Mouse (Mus musculus): Measurements from ENCODE around the gene Rbfox3. TPM values are rescaled to one million over a fixed set of nuclear protein-coding genes. Genes with fewer than 3 reads are reported as not detected.
"Not testable (repeated sequence)": the region's sequence is repeated elsewhere in the genome, so short reads cannot be mapped to it uniquely, and the experiment has no call there.

The Rbfox3 gene
- total RNA-seq, 2 experiments from 2014 or later: 3.4 to 4.3 TPM

DNA sequence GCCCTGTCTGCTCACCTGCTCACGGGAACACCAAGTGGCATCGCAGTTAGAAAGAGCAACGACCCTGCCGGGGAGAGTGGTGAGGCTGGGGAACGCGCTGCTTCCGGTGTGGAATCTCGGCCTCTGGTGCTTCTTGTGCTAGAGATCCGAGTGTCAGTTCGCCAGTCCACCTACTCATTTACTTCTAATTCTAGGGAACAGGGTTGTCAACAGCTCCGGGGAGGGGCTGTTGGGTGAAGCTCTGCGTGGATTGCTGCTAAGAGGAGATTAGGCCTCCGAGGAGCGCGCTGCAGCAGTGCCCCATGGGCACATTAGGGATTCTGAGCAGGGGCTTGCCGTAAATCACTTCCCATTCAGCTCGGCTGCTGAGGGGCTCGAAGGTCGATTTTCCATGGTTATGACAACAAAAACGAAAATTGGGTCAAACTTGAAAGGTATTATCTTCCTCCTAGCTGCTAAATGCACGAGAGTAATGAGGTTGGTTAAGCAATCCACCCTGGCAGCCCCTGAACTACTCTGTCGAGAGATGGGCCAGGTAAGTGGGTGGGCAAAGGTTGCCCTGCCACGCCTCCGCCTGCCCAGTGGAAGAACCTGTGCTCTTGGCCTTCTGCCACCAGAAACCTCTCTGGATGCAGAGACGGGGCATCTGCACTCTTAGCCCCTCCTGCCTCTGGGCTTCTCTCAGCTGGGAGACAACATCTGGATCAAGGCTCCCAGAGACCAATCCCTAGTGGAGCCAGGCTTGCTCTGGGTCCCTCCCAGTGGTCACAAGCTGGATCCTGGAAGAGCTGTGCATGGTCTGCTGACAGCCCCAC, 85.9 kb downstream of the Rbfox3 start:
- no peak for DNase-seq

DNA sequence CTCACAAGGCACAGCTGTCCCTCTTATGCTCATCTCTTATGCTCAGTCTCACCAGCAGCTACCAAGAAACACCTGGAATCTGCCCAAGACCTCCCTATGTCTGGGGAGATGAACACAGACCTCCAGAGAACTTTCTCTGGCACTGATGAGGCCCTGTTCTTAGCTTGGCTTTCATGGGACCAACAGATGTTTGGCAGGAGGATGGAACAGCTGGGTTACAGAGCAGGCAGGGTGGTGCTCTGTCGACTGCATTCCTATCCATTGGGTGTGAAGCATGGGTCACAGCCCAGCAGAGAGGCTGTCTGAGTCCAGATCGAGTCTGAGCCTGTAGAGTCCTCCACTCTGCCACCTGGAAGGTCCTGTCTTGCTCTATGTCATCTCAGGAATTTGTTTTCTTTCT, 90.0 kb downstream of the Rbfox3 start:
- no peak for DNase-seq

DNA sequence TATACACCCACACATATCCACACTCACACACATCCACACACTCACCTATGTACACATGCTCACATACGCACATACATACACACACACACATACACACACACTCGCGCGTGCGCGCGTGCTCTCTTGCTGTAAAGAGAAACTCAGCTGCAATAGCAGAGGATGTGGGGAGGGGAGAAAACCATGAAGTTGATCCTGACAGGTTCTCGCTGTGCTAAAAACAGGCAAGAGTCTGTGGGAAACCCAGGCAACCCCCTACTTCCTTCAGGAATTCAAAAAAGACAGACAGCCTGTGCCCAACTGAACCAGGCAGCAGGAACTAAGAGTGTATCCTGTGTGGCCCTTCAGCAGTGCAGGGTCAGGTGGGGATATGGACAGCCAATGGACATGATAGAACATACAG, 92.9 kb downstream of the Rbfox3 start:
- no peak for DNase-seq

DNA sequence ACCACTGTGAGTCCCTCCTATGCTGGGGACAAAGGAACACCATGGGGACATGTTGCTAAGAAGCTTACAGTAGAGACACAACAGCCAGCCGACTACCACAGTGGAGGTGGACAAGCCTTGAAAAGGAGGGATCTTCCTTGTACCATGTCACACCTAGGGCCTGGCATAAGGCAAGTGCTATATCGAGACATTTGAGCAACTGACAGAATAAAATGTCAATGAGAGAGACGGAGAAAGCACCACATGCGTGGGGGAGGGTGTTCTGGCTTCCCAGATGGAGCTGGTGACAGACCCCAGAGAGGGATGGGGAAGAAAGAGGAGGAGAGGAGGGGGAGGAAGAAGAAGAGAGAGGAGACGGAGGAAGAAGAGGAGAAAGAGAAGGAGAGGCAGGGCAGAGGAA, 96.3 kb downstream of the Rbfox3 start:
- no peak for DNase-seq

DNA sequence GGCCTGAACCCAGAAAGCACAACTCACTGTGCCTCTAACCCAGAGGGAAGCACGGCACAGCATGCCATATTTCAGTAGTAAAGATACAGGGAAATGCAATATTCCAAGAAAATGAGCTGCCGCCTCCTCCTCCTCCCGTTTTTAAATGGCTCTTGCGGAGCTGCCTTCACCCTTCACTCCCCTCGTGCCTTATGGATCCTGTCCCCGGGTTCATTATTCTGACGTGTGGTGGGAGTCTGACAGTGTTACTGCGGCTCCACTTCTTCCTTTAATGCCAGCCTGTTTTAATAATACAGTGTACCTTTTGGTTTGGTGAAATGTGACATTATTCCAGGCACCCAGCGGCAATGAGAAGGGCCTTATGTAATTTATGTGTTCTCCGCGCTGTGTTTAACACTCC, 97.5 kb downstream of the Rbfox3 start:
- no peak for DNase-seq

DNA sequence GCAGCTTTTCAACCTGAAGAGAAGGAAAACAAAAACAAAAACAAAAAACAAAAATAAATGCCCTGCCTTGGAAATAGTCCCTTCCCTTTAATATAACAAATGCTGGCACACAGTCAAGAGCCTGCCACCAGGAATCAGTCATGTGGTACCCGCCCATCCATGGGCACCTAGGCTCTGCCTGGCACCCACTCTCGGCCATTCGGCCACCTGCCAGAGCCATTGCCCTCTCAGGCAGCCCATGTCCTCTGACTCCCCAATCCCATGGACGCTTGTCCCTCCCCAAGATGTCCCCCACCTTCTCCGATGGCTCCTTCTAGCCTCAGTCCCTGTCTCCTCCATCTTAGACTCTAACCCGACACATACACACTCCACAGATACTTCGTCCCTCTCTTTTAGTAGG, 100.0 kb downstream of the Rbfox3 start:
- no peak for DNase-seq

DNA sequence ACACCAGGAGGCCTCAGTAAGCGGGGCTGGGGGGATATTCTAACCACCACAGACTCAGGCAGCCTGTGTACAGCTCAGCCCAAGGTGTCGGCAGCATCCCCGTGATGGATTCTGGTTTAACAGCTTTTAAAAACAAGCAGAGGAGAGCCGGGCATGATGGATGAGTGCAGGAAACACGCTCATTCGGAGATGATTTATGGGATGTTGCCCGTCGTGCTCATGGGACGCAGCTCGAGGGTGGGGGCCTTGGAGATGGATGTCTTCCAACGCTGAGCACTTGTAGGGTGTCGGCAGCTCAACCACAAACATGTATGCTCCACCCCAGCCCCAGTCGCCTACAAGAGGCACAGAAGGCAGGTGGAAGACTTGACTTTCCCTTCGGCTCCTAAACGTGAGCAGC, 103.9 kb downstream of the Rbfox3 start:
- no peak for DNase-seq

DNA sequence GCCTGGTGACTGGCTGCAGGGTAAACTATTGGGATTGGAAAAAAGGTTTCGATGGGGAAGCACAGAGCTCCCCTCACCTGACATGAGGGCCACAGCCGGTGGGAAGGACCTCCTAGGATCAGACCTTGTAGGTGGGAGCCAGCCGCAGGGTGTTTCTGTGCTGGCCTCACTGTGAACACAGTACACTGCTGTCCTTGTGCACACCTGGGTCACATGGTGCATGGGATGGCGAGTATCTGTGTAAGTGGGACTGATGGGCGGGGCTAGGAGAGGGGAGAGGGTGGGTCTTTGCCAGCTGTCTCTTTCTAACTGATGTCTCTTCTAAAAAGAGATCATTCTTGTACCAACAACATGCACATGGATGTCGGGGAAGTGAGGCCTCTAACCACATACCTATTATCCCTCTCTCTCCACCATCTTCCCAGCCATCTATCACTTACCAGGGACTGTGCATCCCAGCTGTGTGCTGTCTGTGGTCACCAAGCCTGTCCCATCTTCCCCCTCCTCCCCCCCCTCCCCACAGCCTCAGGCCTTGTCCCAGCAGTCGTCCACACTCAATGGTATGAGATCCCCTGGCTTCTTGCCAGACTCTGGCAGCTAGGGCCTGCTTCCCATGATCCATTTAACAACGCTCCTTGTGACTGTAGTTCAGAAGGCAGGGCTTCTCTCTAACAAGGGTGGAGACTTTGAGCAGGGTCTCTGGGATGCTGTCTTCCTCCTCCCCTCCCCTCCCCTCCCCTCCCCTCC, 116.4 kb downstream of the Rbfox3 start:
- peak; percentile 16 for DNase-seq

DNA sequence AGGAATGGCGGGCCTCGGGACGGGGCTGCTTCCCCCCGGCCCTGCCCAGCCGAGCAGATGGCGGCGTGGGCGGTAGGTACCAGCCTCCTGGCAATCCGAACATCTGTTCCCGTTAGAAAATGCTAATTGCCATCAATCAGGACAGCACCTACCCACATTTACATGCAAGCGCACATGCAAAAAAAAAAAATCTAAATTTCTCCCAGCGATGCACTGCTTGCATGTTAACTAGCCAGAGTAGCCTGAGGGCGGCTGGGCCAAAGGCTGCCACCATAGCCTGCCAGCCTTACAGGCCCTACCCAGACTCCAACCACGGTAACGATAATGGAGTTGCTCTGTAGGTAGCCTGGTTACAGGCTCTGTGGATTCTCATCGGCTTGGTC, 117.8 kb downstream of the Rbfox3 start:
- no peak for DNase-seq

DNA sequence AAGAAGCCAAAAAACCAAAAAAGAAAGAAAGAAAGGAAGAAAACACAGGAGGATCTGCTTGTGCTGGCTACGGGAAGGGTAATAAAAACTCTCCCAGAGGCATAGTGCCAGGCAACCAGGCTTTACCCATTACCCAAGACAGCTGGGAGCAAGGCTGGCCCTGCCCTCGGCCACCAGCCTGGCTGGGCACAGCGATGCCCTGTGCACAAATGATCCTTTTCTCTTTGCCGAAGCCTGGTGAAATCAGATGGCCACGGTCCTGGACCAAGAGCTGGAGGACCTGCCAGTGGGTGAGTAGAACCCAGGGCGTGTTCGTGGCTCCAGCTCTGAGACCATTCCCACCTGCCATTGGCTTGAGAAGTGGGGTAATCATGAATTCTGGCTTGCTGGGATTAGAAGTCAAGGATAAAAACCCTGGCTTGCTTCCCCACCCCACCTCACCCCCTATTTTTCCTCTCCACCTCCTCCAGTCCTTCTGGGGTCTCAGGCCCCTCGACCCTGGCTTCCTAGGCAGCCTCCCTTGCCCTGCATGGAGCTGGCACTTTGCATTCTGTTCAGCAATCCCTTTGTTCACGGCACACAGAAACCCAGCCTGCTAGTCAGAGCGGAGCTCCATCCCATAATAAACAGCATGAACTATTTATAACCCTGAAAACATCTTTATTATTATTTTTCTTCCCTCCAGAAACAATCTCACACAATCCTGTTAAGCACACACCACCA, 118.3 kb downstream of the Rbfox3 start:
- DNase-seq: no peak

DNA sequence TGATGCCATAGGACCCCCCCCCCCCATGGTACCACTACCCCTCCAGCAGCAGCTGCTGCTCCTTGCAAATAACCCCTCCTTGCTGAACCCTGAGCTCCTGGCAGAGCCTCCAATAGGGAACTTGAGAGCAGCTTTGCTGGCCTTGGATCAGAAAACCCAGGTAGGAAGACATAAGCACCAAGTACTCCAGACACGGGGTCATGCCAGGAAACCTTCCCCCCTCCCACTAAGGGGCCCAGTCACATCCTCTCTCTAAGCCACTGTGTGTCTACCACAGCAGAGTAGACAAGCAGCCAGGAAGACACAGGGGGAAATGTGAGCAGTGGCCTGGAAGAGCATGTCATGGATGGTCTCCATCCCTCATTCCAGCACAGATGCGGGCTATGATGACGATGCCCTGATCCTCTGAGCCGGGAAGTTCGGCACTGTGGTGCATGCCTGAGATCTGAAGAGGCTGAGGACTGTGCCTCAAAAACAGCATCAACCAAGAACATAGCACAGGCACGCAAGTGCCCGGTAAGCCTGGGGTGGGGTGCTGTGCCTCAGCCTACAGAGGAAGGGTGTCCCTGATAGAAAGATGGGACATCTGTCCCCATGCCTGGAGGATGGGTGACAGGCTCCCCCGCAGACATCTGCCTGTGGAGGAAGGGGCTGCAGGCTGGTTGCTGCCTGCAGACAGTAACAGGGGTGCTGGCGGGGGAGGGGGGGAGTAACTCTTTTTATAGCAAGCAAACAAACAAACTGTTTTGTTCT, 119.1 kb downstream of the Rbfox3 start:
- DNase-seq: no peak

DNA sequence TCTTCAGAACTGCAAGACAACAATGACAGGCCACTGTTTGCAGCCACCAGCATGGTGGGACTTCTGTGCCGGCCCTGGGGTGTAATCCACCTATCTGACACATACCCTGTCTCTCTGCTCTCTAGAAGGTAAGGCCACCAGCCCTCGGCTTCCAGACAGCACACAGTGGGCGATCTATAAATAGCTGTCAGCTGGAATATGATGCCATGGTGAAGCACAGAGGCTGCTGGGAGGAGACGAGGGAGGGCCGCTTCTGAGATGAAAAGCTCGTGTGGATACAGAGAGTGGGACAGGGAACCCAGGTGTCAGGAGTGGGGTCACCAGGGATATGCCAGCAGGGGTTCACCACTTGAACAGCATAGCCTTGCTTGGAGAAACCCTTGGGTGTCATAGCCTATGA, 120.0 kb downstream of the Rbfox3 start:
- DNase-seq: no peak

DNA sequence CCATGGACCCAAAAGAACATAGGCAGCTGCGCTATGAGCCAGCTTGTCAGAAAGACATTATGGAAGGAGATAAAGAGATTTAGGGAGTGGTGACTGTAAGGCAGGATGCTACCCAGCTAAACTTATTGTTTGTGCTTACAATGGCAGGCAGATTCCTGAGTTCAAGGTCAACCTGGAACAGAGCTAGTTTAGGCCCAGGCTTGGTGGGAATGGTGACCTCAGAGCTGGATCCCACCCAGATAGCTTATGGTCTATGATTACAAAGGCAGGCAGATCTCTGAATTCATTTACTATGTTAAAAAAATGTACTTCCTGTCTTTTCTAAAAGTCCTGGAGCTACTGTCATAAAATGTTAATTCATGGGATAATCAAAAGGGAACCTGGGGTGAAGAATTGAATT, 123.3 kb downstream of the Rbfox3 start:
- DNase-seq: no peak

DNA sequence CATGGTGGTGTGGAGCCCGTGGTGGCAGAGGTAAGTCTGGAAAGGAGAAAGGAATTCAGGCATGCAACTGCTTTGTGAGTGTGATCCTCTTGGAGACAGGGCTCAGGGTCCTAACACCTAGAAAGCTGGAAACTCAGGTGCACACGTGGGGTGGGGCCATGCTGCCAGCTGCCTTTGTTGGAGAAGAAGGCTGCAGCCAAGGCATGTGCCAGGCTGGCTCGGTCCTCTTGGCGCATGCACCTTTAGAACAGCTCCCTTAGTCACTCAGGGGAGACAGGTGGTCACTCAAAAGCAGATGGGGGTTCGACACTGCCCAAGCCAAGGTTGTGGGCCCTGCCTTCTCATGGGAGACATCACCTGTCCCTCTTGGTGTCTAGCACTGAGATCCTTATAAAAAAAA, 128.7 kb downstream of the Rbfox3 start:
- no peak for DNase-seq

DNA sequence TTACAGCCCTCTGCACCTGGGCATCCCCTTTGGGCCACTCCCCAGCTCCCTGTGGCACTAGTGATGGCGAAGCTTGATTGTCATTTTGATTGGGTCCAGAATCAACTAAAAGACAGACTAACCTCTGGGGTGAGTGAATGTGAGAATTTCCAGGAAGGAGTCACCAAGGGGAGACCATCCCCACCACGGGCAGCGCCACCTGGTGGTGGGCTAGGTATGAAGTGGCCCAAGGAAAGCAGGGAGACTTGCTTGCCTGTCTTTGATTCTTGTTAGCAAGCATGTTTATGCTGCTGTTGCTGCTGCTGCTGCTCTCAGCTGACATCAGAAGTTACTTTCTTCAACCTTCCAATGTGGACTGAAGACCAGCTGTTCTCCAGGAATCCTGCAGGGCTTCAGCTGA, 135.6 kb downstream of the Rbfox3 start:
- DNase-seq: peak; percentile 44

DNA sequence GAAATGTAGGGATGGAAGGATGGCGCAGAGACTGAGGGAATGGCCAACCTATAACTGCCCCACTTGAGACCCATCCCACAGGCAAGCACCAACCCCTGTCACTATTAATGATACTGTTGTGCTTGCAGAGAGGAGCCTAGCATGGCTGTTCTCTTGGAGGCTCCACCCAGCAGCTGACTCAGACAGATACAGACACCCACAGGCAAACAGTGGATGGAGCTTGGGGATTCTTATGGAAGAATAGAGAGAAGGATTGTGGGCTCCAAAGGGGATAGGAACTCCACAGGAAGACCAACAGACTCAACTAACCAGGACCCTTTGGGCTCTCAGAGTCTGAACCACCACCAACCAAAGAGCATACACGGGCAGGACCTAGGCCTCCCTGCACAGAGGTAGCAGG, 136.6 kb downstream of the Rbfox3 start:
- not testable (repeated sequence) for DNase-seq

DNA sequence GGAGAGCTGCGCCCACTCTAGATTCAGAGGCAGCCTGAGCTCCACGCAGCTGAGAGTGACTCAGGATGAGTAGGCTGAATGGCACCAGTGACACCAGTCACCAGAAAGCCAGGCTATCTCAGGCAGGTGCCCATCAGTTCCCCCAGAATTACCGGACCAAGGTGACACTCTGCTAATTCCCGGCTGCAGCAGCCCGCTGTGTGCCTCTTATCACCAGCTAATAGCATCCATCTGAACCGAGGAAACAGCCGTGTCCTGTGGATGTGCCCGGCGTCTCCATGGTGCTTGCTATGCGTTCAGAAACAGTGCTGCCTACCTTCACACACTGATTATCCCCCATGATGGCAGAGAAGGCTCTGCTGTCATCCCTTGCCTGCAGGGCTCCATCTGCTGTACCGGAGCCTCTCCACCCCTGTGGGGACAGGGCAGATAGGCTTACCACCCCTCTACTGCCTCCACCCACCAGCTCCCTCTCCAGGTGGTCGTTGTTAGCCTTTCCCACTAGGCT, 138.3 kb downstream of the Rbfox3 start:
- DNase-seq: no peak

DNA sequence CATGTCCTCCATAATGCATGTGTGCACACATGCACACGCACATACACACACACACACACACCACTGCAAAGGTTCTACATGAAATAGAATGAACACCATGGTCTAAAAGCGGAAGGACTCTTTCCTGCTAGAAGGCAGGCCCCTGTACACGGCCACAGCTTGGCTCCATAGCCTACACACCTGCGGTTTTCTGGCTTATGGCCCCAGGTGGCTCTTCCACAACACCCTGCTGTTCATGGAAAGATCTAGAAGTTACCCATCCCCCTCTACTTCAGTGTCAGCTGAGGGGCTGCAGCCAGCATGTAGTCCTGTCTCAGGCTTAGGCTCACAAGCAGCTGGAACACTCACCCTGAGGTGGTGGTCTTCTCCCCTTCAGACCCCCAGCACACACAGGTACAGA, 140.0 kb downstream of the Rbfox3 start:
- DNase-seq: no peak

DNA sequence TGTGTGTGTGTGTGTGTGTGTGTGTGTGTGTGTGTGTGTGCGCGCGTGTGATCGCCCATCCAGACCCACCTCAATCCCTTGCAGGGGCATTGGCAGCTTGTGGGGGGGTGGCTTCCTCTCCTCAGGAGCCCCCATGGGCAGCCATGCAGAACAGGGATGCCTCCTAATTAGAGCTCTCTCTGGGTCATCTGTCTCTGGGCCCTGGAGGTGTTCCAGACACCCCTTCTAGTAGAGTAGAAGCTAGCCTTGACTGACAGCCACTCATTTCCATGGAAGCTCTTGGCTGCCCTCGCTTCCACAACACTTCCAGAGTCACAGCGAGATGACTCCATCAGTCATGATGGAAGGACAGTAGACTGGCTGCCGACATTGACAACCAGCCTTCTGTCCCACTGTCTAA, 140.6 kb downstream of the Rbfox3 start:
- no peak for DNase-seq

DNA sequence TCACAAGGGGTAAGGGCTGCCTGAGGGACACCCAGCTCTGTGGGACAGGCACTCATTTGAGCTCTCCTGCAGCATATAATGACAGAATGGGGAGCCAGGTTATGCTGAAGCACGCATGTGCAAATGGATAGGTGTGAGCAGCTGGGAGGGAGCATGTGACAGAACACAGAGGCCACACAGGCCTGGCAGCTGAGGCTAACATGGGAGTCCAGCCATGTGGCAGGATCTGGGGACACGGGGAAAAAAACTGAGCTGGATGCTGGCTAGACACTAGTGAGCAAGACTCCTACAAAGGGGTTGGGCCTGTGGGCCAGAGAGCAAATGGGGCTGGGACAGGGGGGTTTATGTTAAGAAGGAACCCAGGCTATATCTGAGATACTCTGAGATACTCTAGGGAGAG, 141.9 kb downstream of the Rbfox3 start:
- DNase-seq: no peak

DNA sequence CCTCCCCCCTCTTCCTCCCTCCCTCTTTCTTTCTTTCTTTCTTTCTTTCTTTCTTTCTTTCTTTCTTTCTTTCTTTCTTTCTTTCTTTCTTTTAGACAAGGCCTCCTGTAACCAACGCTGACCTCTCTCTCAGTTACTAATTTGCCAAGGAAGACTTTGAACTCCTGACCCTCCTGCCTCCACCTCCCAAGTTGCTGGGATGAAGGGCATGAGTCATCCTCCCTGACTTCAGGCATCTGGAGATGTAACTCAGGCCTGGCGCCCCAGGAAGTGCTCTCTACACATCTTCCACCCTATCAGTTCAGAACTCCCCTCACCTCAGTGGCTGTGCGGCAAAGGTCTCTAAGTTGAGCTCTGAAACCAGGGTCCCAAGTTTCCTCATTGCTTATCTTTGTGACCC, 143.0 kb downstream of the Rbfox3 start:
- no peak for DNase-seq

DNA sequence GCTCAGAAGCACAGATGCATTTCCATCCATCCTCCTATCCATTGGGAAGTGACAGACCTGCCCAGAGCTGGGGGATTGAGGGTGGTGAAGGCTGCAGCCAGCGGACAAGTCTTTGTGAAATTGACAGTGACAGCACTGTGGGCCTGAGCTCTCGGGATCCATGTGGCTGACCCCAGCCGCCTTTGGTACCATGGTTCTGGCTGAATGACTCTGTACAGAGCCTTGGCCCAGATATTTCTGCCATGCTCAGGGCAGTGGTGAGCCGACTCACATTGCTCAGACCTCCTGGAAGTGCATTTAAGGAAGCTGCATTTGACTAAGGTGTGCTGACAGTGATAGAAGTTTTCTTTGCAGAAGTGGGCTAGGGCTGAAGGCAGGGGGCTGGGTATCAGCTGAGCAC, 144.0 kb downstream of the Rbfox3 start:
- no peak for DNase-seq
